Mouse (Mus musculus) myocyte (in vitro differentiated cells): ENCODE results near the gene Gpr173. TPM values are rescaled to one million over a fixed set of nuclear protein-coding genes. Genes with fewer than 3 reads are reported as not detected.

ENCODE experiments used
- H3K27me3 ChIP-seq: one replicate; pipeline ENCODE4 v1.6.1; 2011; ENCODE audit not compliant: control insufficient read depth, insufficient read depth, insufficient read length
- H3K36me3 ChIP-seq: one replicate; pipeline ENCODE4 v1.6.1; 2011; ENCODE audit not compliant: control insufficient read depth, insufficient read depth
- H3K4me2 ChIP-seq: one replicate; pipeline ENCODE4 v1.6.1; 2011; ENCODE audit warnings: low read depth, control low read depth
- H3K4me3 ChIP-seq: one replicate; pipeline ENCODE4 v1.5.1; 2011; ENCODE audit warnings: mild to moderate bottlenecking, control low read depth, moderate library complexity
- H3K79me2 ChIP-seq: one replicate; pipeline ENCODE4 v1.6.1; 2011; ENCODE audit not compliant: control insufficient read depth, insufficient read depth
- H3ac ChIP-seq: one replicate; pipeline ENCODE4 v1.6.1; 2011; ENCODE audit not compliant: control insufficient read depth, insufficient read length
- CEBPB ChIP-seq: IDR thresholded peaks from 2 replicates; pipeline ENCODE4 v1.6.1; 2011; ENCODE audit warnings: mild to moderate bottlenecking, moderate library complexity; ENCODE audit not compliant: poor library complexity, insufficient read depth, severe bottlenecking
- E2F4 ChIP-seq: IDR thresholded peaks from one replicate; pipeline ENCODE4 v1.6.1; 2011; ENCODE audit warnings: mild to moderate bottlenecking, control low read depth, moderate library complexity; ENCODE audit not compliant: insufficient read depth
- MAX ChIP-seq: IDR thresholded peaks from one replicate; pipeline ENCODE4 v1.6.1; 2011; ENCODE audit warnings: low read depth, mild to moderate bottlenecking, control low read depth
- MYOD1 ChIP-seq, 3 experiments: IDR thresholded peaks; one replicate each; pipeline ENCODE4 v1.6.1; 2011; ENCODE audit warnings: control low read depth in 2 of 3, low read depth in 2 of 3, mild to moderate bottlenecking in 2 of 3, moderate library complexity in 1 of 3; ENCODE audit not compliant: insufficient read length in 2 of 3, control insufficient read depth in 1 of 3
- MYOG ChIP-seq, 3 experiments: IDR thresholded peaks; one replicate each; pipeline ENCODE4 v1.6.1; 2011; ENCODE audit warnings: control low read depth in 2 of 3, low read depth in 2 of 3, mild to moderate bottlenecking in 2 of 3; ENCODE audit not compliant: insufficient read length in 2 of 3, control insufficient read depth in 1 of 3, insufficient read depth in 1 of 3
- POLR2A ChIP-seq: IDR thresholded peaks from one replicate; pipeline ENCODE4 v1.6.1; 2011; ENCODE audit warnings: low read depth, mild to moderate bottlenecking, control low read depth, moderate library complexity; ENCODE audit not compliant: insufficient read length
- POLR2AphosphoS2 ChIP-seq: IDR thresholded peaks from one replicate; pipeline ENCODE4 v1.6.1; 2011; ENCODE audit warnings: low read depth, control low read depth; ENCODE audit not compliant: insufficient read length
- REST ChIP-seq: IDR thresholded peaks from one replicate; pipeline ENCODE4 v1.6.1; 2011; ENCODE audit warnings: mild to moderate bottlenecking, control low read depth, moderate library complexity; ENCODE audit not compliant: insufficient read depth, insufficient read length
- SRF ChIP-seq: IDR thresholded peaks from one replicate; pipeline ENCODE4 v1.6.1; 2011; ENCODE audit warnings: low read depth; ENCODE audit not compliant: control insufficient read depth, insufficient read length
- TCF12 ChIP-seq: IDR thresholded peaks from one replicate; pipeline ENCODE4 v1.6.1; 2011; ENCODE audit warnings: mild to moderate bottlenecking, control low read depth; ENCODE audit not compliant: poor library complexity, insufficient read depth, severe bottlenecking
- TCF3 ChIP-seq: IDR thresholded peaks from one replicate; pipeline ENCODE4 v1.6.1; 2011; ENCODE audit warnings: low read depth, control low read depth; ENCODE audit not compliant: insufficient read length
- USF1 ChIP-seq: IDR thresholded peaks from one replicate; pipeline ENCODE4 v1.6.1; 2011; ENCODE audit warnings: low read depth, mild to moderate bottlenecking, control low read depth, moderate library complexity
- polyA plus RNA-seq: library from polyadenylated mRNA; unstranded; fragments of >200 nt; fragmentation: generic; extraction: Trizol; gene quantifications from one replicate; pipeline ENCODE4 v1.2.1, GENCODE M21; 2012; ENCODE audit warnings: missing spikeins

The Gpr173 gene
- polyA plus RNA-seq, 1 experiment, result 2.7 TPM

GRCm38 (mm10) chrX:152307371-152307770, 61.1 kb downstream of the Gpr173 start:
- no peak for TF ChIP-seq TCF12
- no peak for TF ChIP-seq MAX
- H3K27me3 ChIP-seq, result no peaks in the 10 kb centered on the region
- H3K79me2 ChIP-seq, result no peaks in the 10 kb centered on the region
- H3K4me3 ChIP-seq, result no peak overlapping the region
- no peaks in the 10 kb centered on the region for H3K36me3 ChIP-seq
- no peak overlapping the region for H3ac ChIP-seq
- H3K4me2 ChIP-seq, result no peak overlapping the region

- Histone ChIP-seq H3ac (no peak overlapping the region), H3K4me3 (no peak overlapping the region), H3K79me2 (no peaks in the 10 kb centered on the region), H3K4me2 (no peak overlapping the region), H3K27me3 (no peaks in the 10 kb centered on the region), H3K36me3 (no peaks in the 10 kb centered on the region)
- TF ChIP-seq POLR2AphosphoS2 (no peak), E2F4 (no peak), CEBPB (no peak), POLR2A (no peak), USF1 (no peak), TCF3 (no peak), MYOG (IDR thresholded peaks at IDR 0.05; ENCODE audit: control insufficient read depth in 1 of 3, insufficient read depth in 1 of 3, insufficient read length in 2 of 3, low read depth in 2 of 3) (no peak), TCF12 (no peak), MAX (no peak), MYOD1 (IDR thresholded peaks at IDR 0.05; ENCODE audit: control insufficient read depth in 1 of 3, insufficient read length in 2 of 3, low read depth in 2 of 3) (no peak), REST (no peak), SRF (no peak)
These were observed 62.3 kb downstream of the Gpr173 start for GRCm38 (mm10) chrX:152306224-152306623.

Other genes starting within 250 kb of the Gpr173 start
- gene Iqsec2, start 224.4 kb downstream of the Gpr173 start, polyA plus RNA-seq, result 11.2 TPM
- gene Kdm5c, start 135.7 kb downstream of the Gpr173 start, polyA plus RNA-seq, result 36.6 TPM
- gene Kantr, start 41.2 kb downstream of the Gpr173 start, polyA plus RNA-seq, result 0.96 TPM
- 17.1 TPM for gene Tspyl2, start 26.3 kb downstream of the Gpr173 start, polyA plus RNA-seq
- not detected for gene Cldn34a, start 194.6 kb upstream of the Gpr173 start, polyA plus RNA-seq